In the genomic region with DNA sequence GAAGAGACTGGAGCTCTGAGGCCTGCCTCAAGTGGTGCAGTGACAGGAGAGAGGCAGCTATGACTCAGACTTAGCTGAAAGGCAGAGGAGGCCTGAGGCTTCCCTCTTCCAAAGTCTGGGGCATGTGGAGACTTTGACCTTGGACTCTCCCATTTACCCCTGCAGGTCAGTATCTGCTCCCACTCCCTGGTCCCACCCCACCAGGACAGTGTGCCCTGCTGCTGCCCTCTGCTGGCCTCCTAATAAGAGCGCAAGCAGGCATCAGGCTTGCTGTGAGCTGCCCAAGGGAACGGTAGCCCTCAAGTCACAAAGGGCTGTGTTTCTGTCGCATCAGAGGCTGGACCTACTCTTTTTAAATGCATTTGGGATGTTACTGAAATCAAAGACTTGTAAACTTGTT, we compare ENCODE assay signal across 8 mouse cellular contexts. TPM values are rescaled to one million over a fixed set of nuclear protein-coding genes. Genes with fewer than 3 reads are reported as not detected.
A peak's percentile ranks its signal among the peaks of the same experiment; 100 is the strongest.
DNase-seq lines count a peak whose midpoint lies in the region; ATAC-seq and TF ChIP-seq lines count a peak whose summit lies in the region.

No protein-coding gene starts in this region.

- WGBS in heart, embryonic 10.5 days: 26% methylated on average over 3 of the region's 3 CpGs
- WGBS in liver, postnatal 0 days (ENCODE audit: insufficient replicate concordance): 23% methylated on average over 3 of the region's 3 CpGs

- peak; percentile 86 for DNase-seq in heart, embryonic 10.5 days (ENCODE audit: low spot score)
- DNase-seq in heart, postnatal 25 days (ENCODE audit: low spot score): no peak
- DNase-seq in right cerebral cortex, postnatal 14 days: peak; percentile 53
- DNase-seq in right cerebral cortex, postnatal 36 days (ENCODE audit: low spot score in 2 of 2): no peak
- DNase-seq in embryo, embryonic 10 days (ENCODE audit: low spot score): peak; percentile 72
- DNase-seq in liver, postnatal 0 days: peak; percentile 62
- DNase-seq in frontal cortex, postnatal 36 days (ENCODE audit: low spot score in 2 of 2): no peak
- DNase-seq in gastrocnemius, adult 18-20 months (ENCODE audit: low spot score): no peak

- peak; percentile 16; the same call in 1 of the 2 replicates for ATAC-seq in liver, postnatal 0 days

- no peaks in the 10 kb centered on the region for H3K9me3 ChIP-seq in heart, embryonic 10.5 days
- no peaks in the 10 kb centered on the region for H3K9me3 ChIP-seq in liver, postnatal 0 days (ENCODE audit: low read length)

- H3K4me2 ChIP-seq in liver, postnatal 0 days (ENCODE audit: low read depth, low read length): no peak overlapping the region

- no peak overlapping the region for H3K4me3 ChIP-seq in heart, embryonic 10.5 days
- H3K4me3 ChIP-seq in liver, postnatal 0 days (ENCODE audit: low read depth, low read length): no peak overlapping the region

- TF ChIP-seq CTCF in liver, postnatal 0 days (IDR thresholded peaks at IDR 0.05; ENCODE audit: low read depth): peak; percentile 77

- intact Hi-C loops in heart, postnatal 25 days (cut with DNase I): loop anchor here (10.0 kb wide), 1 partner anchor 192 kb away; the partner anchor contains the start of gene Uqcrc2

- H3K36me3 ChIP-seq in heart, embryonic 10.5 days: no peaks in the 10 kb centered on the region
- no peaks in the 10 kb centered on the region for H3K36me3 ChIP-seq in liver, postnatal 0 days (replicated peaks; ENCODE audit: insufficient read depth, low read length)

- TF ChIP-seq EP300 in liver, postnatal 0 days (IDR thresholded peaks at IDR 0.05; ENCODE audit: low read depth): no peak

- no peak overlapping the region for H3K9ac ChIP-seq in liver, postnatal 0 days (replicated peaks)

- 0 out of 2 replicates have a peak overlapping the region, but pooled peaks have one; percentile 12 for H3K27ac ChIP-seq in heart, embryonic 10.5 days
- no peak overlapping the region for H3K27ac ChIP-seq in liver, postnatal 0 days (ENCODE audit: low read depth)

- H3K27me3 ChIP-seq in heart, embryonic 10.5 days (ENCODE audit: insufficient read depth, poor library complexity, severe bottlenecking): peaks cover 15% of the 10 kb centered on the region
- peaks cover 8% of the 10 kb centered on the region; the same call in 1 of the 2 replicates for H3K27me3 ChIP-seq in liver, postnatal 0 days (ENCODE audit: insufficient read depth, low read length)

- peaks cover 14% of the 10 kb centered on the region; the same call in 1 of the 2 replicates for H3K4me1 ChIP-seq in heart, embryonic 10.5 days
- peaks cover 8% of the 10 kb centered on the region for H3K4me1 ChIP-seq in liver, postnatal 0 days (ENCODE audit: insufficient read depth)

RNA-seq across cellular contexts. Expression of gene Gm5737, which starts 14.2 kb away (rescaled TPM):
- polyA plus RNA-seq in heart, embryonic 10.5 days (2016; fragmentation: Nextera tagmentation; extraction: Ambion mirVana): not detected in 2 replicates
- not detected for total RNA-seq in heart, postnatal 25 days (2021)
- not detected in 2 replicates for polyA plus RNA-seq in liver, postnatal 0 days (2015; fragmentation: Nextera tagmentation; extraction: Ambion mirVana)
- under 1 TPM in 1 of 2 experiments, not detected in 1; 0.47 TPM for total RNA-seq in gastrocnemius, adult 18-20 months (2021)

RNA-seq across cellular contexts. Expression of gene Eef2k, which starts 16.2 kb away (rescaled TPM):
- polyA plus RNA-seq in heart, embryonic 10.5 days (2016; fragmentation: Nextera tagmentation; extraction: Ambion mirVana): 16.3 and 17.3 TPM in 2 replicates
- 10 to 100 TPM; 27.7 to 32.5 TPM for total RNA-seq in heart, postnatal 25 days (2021)
- polyA plus RNA-seq in liver, postnatal 0 days (2015; fragmentation: Nextera tagmentation; extraction: Ambion mirVana): 14.4 and 19.5 TPM in 2 replicates
- total RNA-seq in gastrocnemius, adult 18-20 months (2021): 10 to 100 TPM; 59.7 to 60.4 TPM

Comparison
In these comparisons a context has a peak if more than half of its experiments do, and no peak if none do; other contexts are left out.
1. DNase-seq: peak in heart, embryonic 10.5 days (single experiment), right cerebral cortex, postnatal 14 days (single experiment), embryo, embryonic 10 days (single experiment) and liver, postnatal 0 days (single experiment); none in heart, postnatal 25 days (single experiment), right cerebral cortex, postnatal 36 days (0 of 2), frontal cortex, postnatal 36 days (0 of 2) and gastrocnemius, adult 18-20 months (single experiment).